15 mouse cellular contexts compared by ENCODE assay signal in the genomic region with DNA sequence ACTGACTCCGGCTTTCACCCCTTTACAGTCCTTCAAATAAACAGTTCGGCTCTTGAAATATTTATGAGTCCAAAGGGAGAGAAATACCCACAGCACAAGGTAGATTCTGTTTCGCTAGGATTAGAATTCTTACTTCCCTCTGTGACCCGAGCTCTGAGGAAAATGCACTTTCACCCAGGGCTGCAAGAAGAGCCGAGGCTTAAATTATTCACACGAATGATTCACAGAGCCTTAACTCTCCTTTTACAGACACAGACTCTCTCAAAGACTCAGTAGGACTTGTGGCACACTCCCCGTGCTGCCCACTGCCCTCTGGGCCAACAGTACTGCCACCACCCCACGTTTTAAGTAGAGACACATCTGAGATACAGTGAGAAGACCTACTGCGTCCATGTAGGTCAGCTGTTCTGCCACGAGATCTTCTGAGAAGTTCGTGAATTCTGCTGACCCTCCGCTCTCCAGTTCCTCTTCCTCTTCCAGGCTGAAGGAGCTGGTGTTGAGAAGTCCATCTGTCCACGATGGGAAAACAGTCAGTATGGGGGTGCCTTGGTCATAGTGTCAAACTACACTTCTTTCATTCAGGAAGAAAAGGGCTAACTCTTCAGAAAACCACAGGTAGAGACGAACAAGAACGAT.
DNase-seq lines count a peak whose midpoint lies in the region; ATAC-seq and TF ChIP-seq lines count a peak whose summit lies in the region.
"Had no signal": no experiment of that assay in that cellular context is flagged by ENCODE, and none has a peak within 500 bp of the region (broad histone marks: within the 10 kb centered on the region; RNA-seq: fewer than 3 reads in every experiment).

No protein-coding gene starts in this region.

- no peak for DNase-seq in midbrain, postnatal 0 days (ENCODE audit: low spot score)
- DNase-seq in kidney, postnatal 0 days (ENCODE audit: low spot score) = peak; percentile 70
- no peak for DNase-seq in stomach, postnatal 0 days (ENCODE audit: low spot score)
- DNase-seq in thymus, postnatal 4 days = no peak
- DNase-seq in lung, postnatal 14 days = no peak
- DNase-seq: cerebellum, postnatal 10 days; thymus, postnatal 25 days had no signal

- no peak for TF ChIP-seq CTCF in midbrain, postnatal 0 days (IDR thresholded peaks at IDR 0.05)
- TF ChIP-seq CTCF in kidney, postnatal 0 days (IDR thresholded peaks at IDR 0.05; ENCODE audit: low read depth) = no peak
- TF ChIP-seq CTCF in stomach, postnatal 0 days (IDR thresholded peaks at IDR 0.05; ENCODE audit: low read depth) = no peak

- H3K4me2 ChIP-seq in heart, embryonic 13.5 days = no peak overlapping the region
- no peak overlapping the region for H3K4me2 ChIP-seq in heart, embryonic 12.5 days
- no peak overlapping the region for H3K4me2 ChIP-seq in midbrain, embryonic 12.5 days (replicated peaks)
- H3K4me2 ChIP-seq in midbrain, postnatal 0 days (ENCODE audit: low read depth, low read length, poor library complexity, severe bottlenecking) = no peak overlapping the region
- no peak overlapping the region for H3K4me2 ChIP-seq in kidney, postnatal 0 days (ENCODE audit: low read length)
- no peak overlapping the region for H3K4me2 ChIP-seq in stomach, postnatal 0 days (replicated peaks; ENCODE audit: low read depth)

- peaks cover 72% of the 10 kb centered on the region for H3K4me1 ChIP-seq in heart, embryonic 13.5 days
- peaks cover 48% of the 10 kb centered on the region for H3K4me1 ChIP-seq in heart, embryonic 12.5 days (replicated peaks)
- peaks cover 27% of the 10 kb centered on the region for H3K4me1 ChIP-seq in midbrain, embryonic 12.5 days
- H3K4me1 ChIP-seq in midbrain, postnatal 0 days (ENCODE audit: insufficient read depth, low read length) = no peaks in the 10 kb centered on the region
- peaks cover 33% of the 10 kb centered on the region for H3K4me1 ChIP-seq in kidney, postnatal 0 days (replicated peaks; ENCODE audit: insufficient read depth, low read length)
- peaks cover 6% of the 10 kb centered on the region; the same call in 1 of the 2 replicates for H3K4me1 ChIP-seq in stomach, postnatal 0 days (replicated peaks; ENCODE audit: control insufficient read depth, insufficient read depth)
- H3K4me1 ChIP-seq: megakaryocyte, embryonic 14.5 days had no signal

- H3K36me3 ChIP-seq in heart, embryonic 13.5 days = peaks cover 57% of the 10 kb centered on the region
- H3K36me3 ChIP-seq in heart, embryonic 12.5 days = peaks cover 58% of the 10 kb centered on the region
- H3K36me3 ChIP-seq in midbrain, embryonic 12.5 days = peaks cover 4% of the 10 kb centered on the region; the same call in 1 of the 2 replicates
- 0 out of 2 replicates have a peak, but pooled peaks cover 3% of the 10 kb centered on the region for H3K36me3 ChIP-seq in midbrain, postnatal 0 days (ENCODE audit: insufficient read depth, low read length)
- H3K36me3 ChIP-seq in kidney, postnatal 0 days (ENCODE audit: insufficient read depth, low read length) = peaks cover 11% of the 10 kb centered on the region
- H3K36me3 ChIP-seq in stomach, postnatal 0 days (ENCODE audit: control insufficient read depth, insufficient read depth, low read length) = 0 out of 2 replicates have a peak, but pooled peaks cover 2% of the 10 kb centered on the region

- H3K9ac ChIP-seq in heart, embryonic 13.5 days = no peak overlapping the region
- no peak overlapping the region for H3K9ac ChIP-seq in heart, embryonic 12.5 days
- H3K9ac ChIP-seq in midbrain, embryonic 12.5 days (replicated peaks) = no peak overlapping the region
- no peak overlapping the region for H3K9ac ChIP-seq in midbrain, postnatal 0 days (replicated peaks; ENCODE audit: low read length, poor library complexity, severe bottlenecking)
- H3K9ac ChIP-seq in kidney, postnatal 0 days (ENCODE audit: low read depth, low read length) = no peak overlapping the region
- H3K9ac ChIP-seq in stomach, postnatal 0 days (ENCODE audit: low read length) = no peak overlapping the region
- H3K9ac ChIP-seq: liver, embryonic 14.5 days had no signal

- H3K9me3 ChIP-seq in heart, embryonic 13.5 days = no peaks in the 10 kb centered on the region
- no peaks in the 10 kb centered on the region for H3K9me3 ChIP-seq in heart, embryonic 12.5 days (replicated peaks)
- no peaks in the 10 kb centered on the region for H3K9me3 ChIP-seq in midbrain, embryonic 12.5 days
- no peaks in the 10 kb centered on the region for H3K9me3 ChIP-seq in midbrain, postnatal 0 days (ENCODE audit: low read length)
- H3K9me3 ChIP-seq in kidney, postnatal 0 days (replicated peaks; ENCODE audit: low read length) = no peaks in the 10 kb centered on the region
- H3K9me3 ChIP-seq in stomach, postnatal 0 days (ENCODE audit: control insufficient read depth, low read length) = no peaks in the 10 kb centered on the region
- H3K9me3 ChIP-seq: megakaryocyte, embryonic 14.5 days had no signal

- H3K27ac ChIP-seq in heart, embryonic 13.5 days (replicated peaks) = 0 out of 2 replicates have a peak overlapping the region, but pooled peaks have one; percentile 12
- H3K27ac ChIP-seq in heart, embryonic 12.5 days (ENCODE audit: poor library complexity, severe bottlenecking) = no peak overlapping the region
- 0 out of 2 replicates have a peak overlapping the region, but pooled peaks have one; percentile 0 for H3K27ac ChIP-seq in midbrain, embryonic 12.5 days (replicated peaks)
- no peak overlapping the region for H3K27ac ChIP-seq in midbrain, postnatal 0 days (ENCODE audit: low read depth, low read length)
- peak overlapping the region; percentile 54; the same call in 1 of the 2 replicates for H3K27ac ChIP-seq in kidney, postnatal 0 days
- 0 out of 2 replicates have a peak overlapping the region, but pooled peaks have one; percentile 24 for H3K27ac ChIP-seq in stomach, postnatal 0 days (replicated peaks)
- H3K27ac ChIP-seq: liver, embryonic 14.5 days had no signal

- WGBS in heart, embryonic 13.5 days = 86% methylated on average over 15 of the region's 15 CpGs
- 84% methylated on average over 15 of the region's 15 CpGs for WGBS in heart, embryonic 12.5 days
- 70% methylated on average over 15 of the region's 15 CpGs for WGBS in midbrain, embryonic 12.5 days
- WGBS in midbrain, postnatal 0 days = 65% methylated on average over 15 of the region's 15 CpGs
- WGBS in kidney, postnatal 0 days = 40% methylated on average over 15 of the region's 15 CpGs
- WGBS in stomach, postnatal 0 days = 74% methylated on average over 15 of the region's 15 CpGs

- H3K4me3 ChIP-seq in heart, embryonic 13.5 days = no peak overlapping the region
- no peak overlapping the region for H3K4me3 ChIP-seq in heart, embryonic 12.5 days
- no peak overlapping the region for H3K4me3 ChIP-seq in midbrain, embryonic 12.5 days
- H3K4me3 ChIP-seq in midbrain, postnatal 0 days (ENCODE audit: low read depth, low read length) = no peak overlapping the region
- H3K4me3 ChIP-seq in kidney, postnatal 0 days (replicated peaks; ENCODE audit: low read depth, low read length) = no peak overlapping the region
- no peak overlapping the region for H3K4me3 ChIP-seq in stomach, postnatal 0 days (ENCODE audit: low read depth, low read length)
- H3K4me3 ChIP-seq: erythroblast, embryonic 14.5 days; megakaryocyte, embryonic 14.5 days had no signal

- ATAC-seq in heart, embryonic 13.5 days (ENCODE audit: extremely low read depth, insufficient number of reproducible peaks, low FRiP score, low TSS enrichment) = no peak
- no peak for ATAC-seq in heart, embryonic 12.5 days (ENCODE audit: insufficient number of reproducible peaks, low FRiP score)
- no peak for ATAC-seq in midbrain, embryonic 12.5 days (ENCODE audit: low FRiP score, low read depth)
- no peak for ATAC-seq in midbrain, postnatal 0 days (ENCODE audit: low FRiP score)
- ATAC-seq in kidney, postnatal 0 days (replicated peaks; ENCODE audit: low FRiP score, low read depth) = no peak
- ATAC-seq in stomach, postnatal 0 days (ENCODE audit: low FRiP score, low TSS enrichment) = no peak
- ATAC-seq: activated CD4-positive, CD25-positive, alpha-beta regulatory T cell, adult 4 months; hindbrain, embryonic 16.5 days had no signal

- no peaks in the 10 kb centered on the region for H3K27me3 ChIP-seq in heart, embryonic 13.5 days (replicated peaks)
- no peaks in the 10 kb centered on the region for H3K27me3 ChIP-seq in heart, embryonic 12.5 days (replicated peaks)
- H3K27me3 ChIP-seq in midbrain, embryonic 12.5 days = no peaks in the 10 kb centered on the region
- H3K27me3 ChIP-seq in midbrain, postnatal 0 days (ENCODE audit: insufficient read depth, low read length) = no peaks in the 10 kb centered on the region
- no peaks in the 10 kb centered on the region for H3K27me3 ChIP-seq in kidney, postnatal 0 days (ENCODE audit: insufficient read depth, low read length)
- no peaks in the 10 kb centered on the region for H3K27me3 ChIP-seq in stomach, postnatal 0 days (ENCODE audit: control insufficient read depth, insufficient read depth, low read length)

- no peak for TF ChIP-seq EP300 in stomach, postnatal 0 days (optimal IDR thresholded peaks at IDR 0.05)

Comparison
In these comparisons a context has a peak if more than half of its experiments do, and no peak if none do; other contexts are left out.
1. H3K27ac ChIP-seq: peak in heart, embryonic 13.5 days (single experiment), midbrain, embryonic 12.5 days (single experiment), kidney, postnatal 0 days (single experiment) and stomach, postnatal 0 days (single experiment); none in heart, embryonic 12.5 days (single experiment) and midbrain, postnatal 0 days (single experiment).